Mouse (Mus musculus) CD8-positive naive resting alpha-beta T cell, adult 2 months (primary cell): ENCODE measurements around the gene Olfr1234.

Experiments
- DNase-seq, 2 experiments: peaks; one replicate each; pipeline ENCODE4 v3.0.0; 2022; ENCODE audit warnings: low read depth in 2 of 2, low spot score in 2 of 2

Gene Olfr1234

GRCm38 (mm10) chr2:89364765-89365164 is at the start of gene Olfr1234:
Gene Olfr1234, minus strand, starts transcription at chr2:89364865.
- DNase-seq = no peak

DNA sequence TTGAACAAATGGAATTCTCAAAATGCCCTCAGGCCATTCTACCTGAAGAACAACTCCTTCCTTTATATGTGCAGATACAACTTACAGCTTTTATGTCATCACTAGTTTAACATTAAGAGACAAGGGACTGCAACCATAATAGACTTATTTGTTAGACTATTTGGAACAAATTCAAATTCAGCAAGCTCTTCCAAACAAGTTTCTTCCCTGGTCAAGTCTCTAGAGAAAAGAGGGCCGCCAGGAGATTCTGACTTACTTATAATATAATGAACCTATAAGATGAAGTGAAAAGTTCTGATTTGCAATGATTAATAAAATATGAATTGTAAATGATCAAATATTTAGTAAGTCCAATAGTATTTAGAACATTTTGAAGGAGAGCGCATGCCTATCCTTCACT is 44.9 kb upstream of the Olfr1234 start, which contains the start of gene Olfr1238:
TSS of gene Olfr1238 (minus strand) at position 101 of the 400 bp plus-strand sequence.
- no peak for DNase-seq

DNA sequence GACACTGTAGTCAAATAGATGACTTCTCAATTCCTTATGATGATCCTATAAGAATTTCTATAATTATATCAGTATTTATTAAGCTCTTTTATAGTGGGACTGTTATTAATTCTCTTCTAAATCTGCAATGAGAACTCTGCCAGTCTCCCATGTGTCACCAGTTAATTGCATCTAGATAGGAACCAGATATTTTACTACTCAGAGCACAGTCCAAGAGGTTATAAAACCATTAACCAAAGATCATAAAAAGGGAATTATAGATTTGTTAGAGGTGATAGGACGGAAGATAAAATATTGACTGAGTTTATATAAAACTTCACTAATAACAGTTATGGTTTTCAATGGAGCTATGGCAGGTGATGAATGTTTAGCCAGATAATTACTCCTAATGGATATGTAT is 36.2 kb upstream of the Olfr1234 start:
- DNase-seq = no peak

DNA sequence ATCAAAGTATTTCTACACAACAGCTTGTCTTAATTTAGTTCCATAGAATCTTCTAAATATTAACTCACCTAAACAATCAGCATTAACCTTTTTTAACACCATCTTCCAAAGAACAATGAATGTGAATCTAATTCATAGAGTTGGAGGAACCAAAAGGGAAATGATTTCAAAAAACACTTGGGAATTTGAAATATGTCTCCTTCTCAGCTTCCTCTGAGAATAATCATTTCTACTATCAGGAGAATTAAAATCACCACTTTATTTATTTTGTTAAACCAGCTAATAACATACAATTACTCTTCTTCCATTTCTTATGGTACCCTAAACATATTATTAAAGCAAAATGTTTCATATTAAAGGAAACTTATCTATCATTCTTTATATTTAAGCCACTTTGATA is 22.4 kb downstream of the Olfr1234 start, which contains the start of gene Olfr1233:
TSS of gene Olfr1233 (minus strand) at position 101 of the 400 bp plus-strand sequence.
- DNase-seq = no peak

- no peak for DNase-seq
Measured at GRCm38 (mm10) chr2:89329575-89329974, 35.1 kb downstream of the Olfr1234 start, which contains the start of gene Olfr1232. Gene Olfr1232, minus strand, starts transcription at chr2:89329675.
